In the genomic region with DNA sequence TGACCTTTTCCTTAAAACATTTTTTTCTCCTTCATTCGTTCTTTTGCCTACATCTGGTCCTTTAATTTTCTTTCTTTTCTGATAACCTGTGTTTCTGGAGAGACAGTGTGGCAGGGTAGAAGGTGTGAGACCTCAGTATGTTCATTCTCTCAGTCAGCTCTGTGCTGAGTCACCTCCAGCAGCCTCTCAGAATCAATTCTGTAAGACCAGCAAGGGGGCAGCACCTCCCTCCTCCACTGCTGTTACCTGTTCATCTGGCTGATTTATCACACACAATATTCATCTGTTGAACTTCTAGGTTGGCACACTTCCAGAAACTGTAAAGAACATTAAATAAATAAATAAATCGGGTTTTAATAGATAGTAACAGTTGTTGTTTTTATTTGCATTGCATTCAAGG, we compare ENCODE assay signal across 20 mouse cellular contexts. TPM values are rescaled to one million over a fixed set of nuclear protein-coding genes. Genes with fewer than 3 reads are reported as not detected.
DNase-seq lines count a peak whose midpoint lies in the region; ATAC-seq and TF ChIP-seq lines count a peak whose summit lies in the region.
"Had no signal": no experiment of that assay in that cellular context is flagged by ENCODE, and none has a peak within 500 bp of the region (broad histone marks: within the 10 kb centered on the region; RNA-seq: fewer than 3 reads in every experiment).

No protein-coding gene starts in this region.

- DNase-seq in liver, embryonic 11.5 days (ENCODE audit: low spot score) = no peak
- DNase-seq in liver, postnatal 0 days = no peak
- DNase-seq in 416B (ENCODE audit: low read depth) = peak; percentile 22
- peak; percentile 38 for DNase-seq in CH12.LX (ENCODE audit: extremely low read depth)
- peak; percentile 31 for DNase-seq in R1 (ENCODE audit: low read depth, low spot score)
- no peak for DNase-seq in right cerebral cortex, postnatal 10 days (ENCODE audit: low spot score in 2 of 2)
- DNase-seq: adrenal gland, postnatal 10 days; cerebellum, adult 11-12 months; cerebellum, postnatal 36 days; lung, adult 18-20 months; right cerebral cortex, adult 18-20 months; spleen, adult 18-20 months had no signal

- dilution Hi-C loops in CH12.LX (cut with MboI; ENCODE audit: extremely low pct_ligation_motif_present, extremely low pct_unique_long_range_greater_than_20kb, low sequenced_read_pairs) = no loop called here

- no peak overlapping the region for H3K4me3 ChIP-seq in liver, embryonic 11.5 days (ENCODE audit: low read depth, low read length)
- H3K4me3 ChIP-seq in liver, postnatal 0 days (ENCODE audit: low read depth, low read length) = no peak overlapping the region
- no peak overlapping the region for H3K4me3 ChIP-seq in CH12.LX (replicated peaks in 1 of 3; ENCODE audit: low read depth in 2 of 3, low read length in 2 of 3, poor library complexity in 1 of 3)
- H3K4me3 ChIP-seq: embryonic facial prominence, embryonic 10.5 days; erythroblast, embryonic 14.5 days; forebrain, embryonic 15.5 days; heart, embryonic 15.5 days; kidney, embryonic 15.5 days; midbrain, embryonic 13.5 days had no signal

- H3K79me2 ChIP-seq in CH12.LX (replicated peaks; ENCODE audit: control insufficient read depth, extremely low read depth, insufficient read depth, poor library complexity, severe bottlenecking) = no peaks in the 10 kb centered on the region

- H3K4me2 ChIP-seq in liver, embryonic 11.5 days = no peak overlapping the region
- H3K4me2 ChIP-seq in liver, postnatal 0 days (ENCODE audit: low read depth, low read length) = no peak overlapping the region
- H3K4me2 ChIP-seq in CH12.LX (ENCODE audit: insufficient read depth, low read depth, poor library complexity, severe bottlenecking) = no peak overlapping the region
- H3K4me2 ChIP-seq: forebrain, embryonic 15.5 days; heart, embryonic 15.5 days; kidney, embryonic 15.5 days; midbrain, embryonic 13.5 days had no signal

- ATAC-seq in liver, embryonic 11.5 days (replicated peaks; ENCODE audit: low FRiP score) = peak; percentile 51
- ATAC-seq in liver, postnatal 0 days = no peak
- ATAC-seq in cerebellum, adult (ENCODE audit: insufficient number of reproducible peaks, low FRiP score, low TSS enrichment) = no peak
- ATAC-seq: forebrain, embryonic 15.5 days; midbrain, embryonic 13.5 days had no signal

- H3K4me1 ChIP-seq in liver, embryonic 11.5 days (replicated peaks; ENCODE audit: control insufficient read depth, insufficient read depth, low read length) = no peaks in the 10 kb centered on the region
- H3K4me1 ChIP-seq in liver, postnatal 0 days (ENCODE audit: insufficient read depth) = no peaks in the 10 kb centered on the region
- peaks cover 0 to 5% of the 10 kb centered on the region in 2 experiments; a peak in 2 of 4 replicates for H3K4me1 ChIP-seq in CH12.LX (ENCODE audit: control insufficient read depth in 1 of 2, insufficient read depth in 2 of 2)
- H3K4me1 ChIP-seq: embryonic facial prominence, embryonic 10.5 days; forebrain, embryonic 15.5 days; heart, embryonic 15.5 days; kidney, embryonic 15.5 days; midbrain, embryonic 13.5 days had no signal

- in situ Hi-C loops in CH12.LX (cut with MboI; ENCODE audit: low pct_ligation_motif_present, low pct_unique_long_range_greater_than_20kb, low sequenced_read_pairs) = no loop called here

- WGBS in liver, embryonic 11.5 days = 63% methylated on average over 2 of the region's 2 CpGs
- WGBS in liver, postnatal 0 days (ENCODE audit: insufficient replicate concordance) = 58% methylated on average over 2 of the region's 2 CpGs

- H3K9me3 ChIP-seq in liver, embryonic 11.5 days (ENCODE audit: control insufficient read depth, low read length) = no peaks in the 10 kb centered on the region
- H3K9me3 ChIP-seq in liver, postnatal 0 days (ENCODE audit: low read length) = no peaks in the 10 kb centered on the region
- no peaks in the 10 kb centered on the region for H3K9me3 ChIP-seq in CH12.LX (replicated peaks; ENCODE audit: low read length)
- H3K9me3 ChIP-seq: embryonic facial prominence, embryonic 10.5 days; forebrain, embryonic 15.5 days; heart, embryonic 15.5 days; kidney, embryonic 15.5 days; midbrain, embryonic 13.5 days had no signal

- no peak for TF ChIP-seq CTCF in liver, postnatal 0 days (IDR thresholded peaks at IDR 0.05; ENCODE audit: low read depth)
- peak in 1 of 2 experiments; percentile 55; a peak in 2 of 4 replicates for TF ChIP-seq CTCF in CH12.LX (conservative IDR thresholded peaks at IDR 0.05 in 1 of 2, IDR thresholded peaks at IDR 0.05 in 1 of 2; ENCODE audit: low read depth in 2 of 2, low read length in 2 of 2)

- no peak overlapping the region for H3K9ac ChIP-seq in liver, embryonic 11.5 days (ENCODE audit: low read depth, low read length)
- no peak overlapping the region for H3K9ac ChIP-seq in liver, postnatal 0 days (replicated peaks)
- no peak overlapping the region for H3K9ac ChIP-seq in CH12.LX (ENCODE audit: insufficient read depth, low read depth)
- H3K9ac ChIP-seq: forebrain, embryonic 15.5 days; heart, embryonic 15.5 days; kidney, embryonic 15.5 days; midbrain, embryonic 13.5 days had no signal

- TF ChIP-seq EP300 in liver, postnatal 0 days (IDR thresholded peaks at IDR 0.05; ENCODE audit: low read depth) = no peak
- TF ChIP-seq EP300 in CH12.LX (IDR thresholded peaks at IDR 0.05; ENCODE audit: low read length) = no peak

- TF ChIP-seq POLR2A in CH12.LX (IDR thresholded peaks at IDR 0.05; ENCODE audit: low read depth, low read length) = no peak

- H3K27me3 ChIP-seq in liver, embryonic 11.5 days (replicated peaks; ENCODE audit: control insufficient read depth, insufficient read depth, low read length) = no peaks in the 10 kb centered on the region
- H3K27me3 ChIP-seq in liver, postnatal 0 days (ENCODE audit: insufficient read depth, low read length) = no peaks in the 10 kb centered on the region
- no peaks in the 10 kb centered on the region for H3K27me3 ChIP-seq in CH12.LX (replicated peaks)
- H3K27me3 ChIP-seq: forebrain, embryonic 15.5 days; heart, embryonic 15.5 days; kidney, embryonic 15.5 days; midbrain, embryonic 13.5 days had no signal

- H3K36me3 ChIP-seq in liver, embryonic 11.5 days (ENCODE audit: control insufficient read depth, insufficient read depth, low read length) = no peaks in the 10 kb centered on the region
- H3K36me3 ChIP-seq in liver, postnatal 0 days (replicated peaks; ENCODE audit: insufficient read depth, low read length) = peaks cover 6% of the 10 kb centered on the region
- H3K36me3 ChIP-seq in CH12.LX (replicated peaks in 1 of 2; ENCODE audit: control insufficient read depth in 1 of 2, insufficient read depth in 1 of 2, low read length in 1 of 2) = peaks cover 7 to 43% of the 10 kb centered on the region in 2 experiments
- H3K36me3 ChIP-seq: embryonic facial prominence, embryonic 10.5 days; forebrain, embryonic 15.5 days; heart, embryonic 15.5 days; midbrain, embryonic 13.5 days had no signal

- H3K27ac ChIP-seq in liver, embryonic 11.5 days (ENCODE audit: low read depth, low read length) = no peak overlapping the region
- no peak overlapping the region for H3K27ac ChIP-seq in liver, postnatal 0 days (ENCODE audit: low read depth)
- H3K27ac ChIP-seq in CH12.LX (ENCODE audit: insufficient read depth, low read depth) = no peak overlapping the region
- H3K27ac ChIP-seq: embryonic facial prominence, embryonic 10.5 days; forebrain, embryonic 15.5 days; heart, embryonic 15.5 days; kidney, embryonic 15.5 days; macrophage; midbrain, embryonic 13.5 days had no signal

- TF ChIP-seq RAD21 in CH12.LX (IDR thresholded peaks at IDR 0.05; ENCODE audit: low read depth, low read length) = peak; percentile 41

TF ChIP-seq in CH12.LX, 34 proteins besides CTCF, POLR2A, EP300 and RAD21:
- TF ChIP-seq SMC3 (IDR thresholded peaks at IDR 0.05; ENCODE audit: low read depth, low read length) (peak; percentile 39), UBTF (IDR thresholded peaks at IDR 0.05; ENCODE audit: low read depth, low read length) (no peak), CHD1 (IDR thresholded peaks at IDR 0.05; ENCODE audit: low read depth, low read length) (0 out of 2 replicates have a peak, but pooled peaks have one; percentile 29), MAFK (IDR thresholded peaks at IDR 0.05; ENCODE audit: insufficient replicate concordance, low read length) (peak; percentile 9; the same call in 1 of the 2 replicates)

RNA-seq across cellular contexts. Expression of a gene that starts 13.3 kb away (rescaled TPM):
- 8.2 and 8.4 TPM in 2 replicates for polyA plus RNA-seq in liver, embryonic 11.5 days (2014; fragmentation: Nextera tagmentation; extraction: Ambion mirVana)
- 8.3 and 9.9 TPM in 2 replicates for polyA plus RNA-seq in liver, postnatal 0 days (2015; fragmentation: Nextera tagmentation; extraction: Ambion mirVana)
- total RNA-seq in CH12.LX (2012; rRNA removed) = 17.1 and 21.4 TPM in 2 replicates
- total RNA-seq in CH12.LX (2014; rRNA removed) = 48.8 and 56.9 TPM in 2 replicates
- 26.5 and 33.5 TPM in 2 replicates for polyA plus RNA-seq in CH12.LX (2012; ENCODE audit: insufficient read length, low read depth)

RNA-seq across cellular contexts. Expression of a gene that starts 36.6 kb away (rescaled TPM):
- 3.6 and 4.6 TPM in 2 replicates for polyA plus RNA-seq in liver, embryonic 11.5 days (2014; fragmentation: Nextera tagmentation; extraction: Ambion mirVana)
- 0.62 and 1.5 TPM in 2 replicates for polyA plus RNA-seq in liver, postnatal 0 days (2015; fragmentation: Nextera tagmentation; extraction: Ambion mirVana)
- total RNA-seq in CH12.LX (2012; rRNA removed) = 1.3 and 2.0 TPM in 2 replicates
- 1.4 and 1.8 TPM in 2 replicates for total RNA-seq in CH12.LX (2014; rRNA removed)
- polyA plus RNA-seq in CH12.LX (2012; ENCODE audit: insufficient read length, low read depth) = 2.6 and 2.9 TPM in 2 replicates
- polyA plus RNA-seq: erythroblast, embryonic 14.5 days had no signal

RNA-seq across cellular contexts. Expression of a gene that starts 36.7 kb away (rescaled TPM):
- polyA plus RNA-seq in liver, embryonic 11.5 days (2014; fragmentation: Nextera tagmentation; extraction: Ambion mirVana) = 936 and 987 TPM in 2 replicates
- 764 and 778 TPM in 2 replicates for polyA plus RNA-seq in liver, postnatal 0 days (2015; fragmentation: Nextera tagmentation; extraction: Ambion mirVana)
- total RNA-seq in CH12.LX (2012; rRNA removed) (397 and 398 TPM in 2 replicates), CH12.LX (2014; rRNA removed) (630 and 677 TPM in 2 replicates)
- 447 and 603 TPM in 2 replicates for polyA plus RNA-seq in CH12.LX (2012; ENCODE audit: insufficient read length, low read depth)

RNA-seq across cellular contexts. Expression of a gene that starts 58.3 kb away (rescaled TPM):
- 74.7 and 77.6 TPM in 2 replicates for polyA plus RNA-seq in liver, embryonic 11.5 days (2014; fragmentation: Nextera tagmentation; extraction: Ambion mirVana)
- polyA plus RNA-seq in liver, postnatal 0 days (2015; fragmentation: Nextera tagmentation; extraction: Ambion mirVana) = 24.0 and 24.6 TPM in 2 replicates
- total RNA-seq in CH12.LX (2012; rRNA removed) = 100 and 121 TPM in 2 replicates
- 262 and 300 TPM in 2 replicates for total RNA-seq in CH12.LX (2014; rRNA removed)
- 185 and 207 TPM in 2 replicates for polyA plus RNA-seq in CH12.LX (2012; ENCODE audit: insufficient read length, low read depth)

RNA-seq across cellular contexts. Expression of a gene that starts 58.5 kb away (rescaled TPM):
- polyA plus RNA-seq in liver, embryonic 11.5 days (2014; fragmentation: Nextera tagmentation; extraction: Ambion mirVana) = 109 and 130 TPM in 2 replicates
- polyA plus RNA-seq in liver, postnatal 0 days (2015; fragmentation: Nextera tagmentation; extraction: Ambion mirVana) = 19.3 and 22.4 TPM in 2 replicates
- 29.2 and 32.6 TPM in 2 replicates for total RNA-seq in CH12.LX (2012; rRNA removed)
- 31.9 and 39.9 TPM in 2 replicates for total RNA-seq in CH12.LX (2014; rRNA removed)
- polyA plus RNA-seq in CH12.LX (2012; ENCODE audit: insufficient read length, low read depth) = 28.0 and 31.3 TPM in 2 replicates

Comparison
In these comparisons a context has a peak if more than half of its experiments do, and no peak if none do; other contexts are left out.
1. DNase-seq: peak in 416B (single experiment), CH12.LX (single experiment) and R1 (single experiment); none in liver, embryonic 11.5 days (single experiment), liver, postnatal 0 days (single experiment) and right cerebral cortex, postnatal 10 days (0 of 2).